In genomic region chr9:85695606-85696005, GRCm38 (mm10) we compare ENCODE assay signal across 23 mouse cellular contexts. TPM values are rescaled to one million over a fixed set of nuclear protein-coding genes. Genes with fewer than 3 reads are reported as not detected.
A peak's percentile ranks its signal among the peaks of the same experiment; 100 is the strongest.
DNase-seq lines count a peak whose midpoint lies in the region; ATAC-seq lines count a peak whose summit lies in the region.
"Had no signal": no experiment of that assay in that cellular context is flagged by ENCODE, and none has a peak within 500 bp of the region (broad histone marks: within the 10 kb centered on the region; RNA-seq: fewer than 3 reads in every experiment).

No protein-coding gene starts in this region.

- WGBS in heart, embryonic 10.5 days, result 94% methylated on average over 3 of the region's 3 CpGs

- H3K36me3 ChIP-seq in heart, embryonic 10.5 days, result peaks cover 32% of the 10 kb centered on the region

- no peaks in the 10 kb centered on the region for H3K4me1 ChIP-seq in heart, embryonic 10.5 days

- ATAC-seq in frontal cortex, adult (ENCODE audit: low TSS enrichment), result peak; percentile 91
- ATAC-seq: activated CD4-positive, CD25-positive, alpha-beta regulatory T cell, adult 4 months; CD4-positive, CD25-positive, alpha-beta regulatory T cell, adult 4 months; Patski had no signal

- H3K4me3 ChIP-seq in heart, embryonic 10.5 days, result no peak overlapping the region

- H3K27ac ChIP-seq in heart, embryonic 10.5 days, result no peak overlapping the region

- DNase-seq in frontal cortex, postnatal 25 days (ENCODE audit: low spot score in 2 of 2), result no peak
- peak; percentile 70 for DNase-seq in heart, adult 11 months
- no peak for DNase-seq in heart, embryonic 10.5 days (ENCODE audit: low spot score)
- DNase-seq in right cerebral cortex, adult 18-20 months, result peak; percentile 26
- DNase-seq in right cerebral cortex, adult 2 months (ENCODE audit: low spot score in 2 of 2), result no peak
- DNase-seq in brain, adult 2 months (ENCODE audit: low read depth, low spot score), result peak; percentile 32
- DNase-seq in left cerebral cortex, adult 8-10 months (ENCODE audit: low spot score in 2 of 2), result no peak
- DNase-seq: adrenal gland, adult 2 months; adrenal gland, adult 8-10 months; adrenal gland, postnatal 10 days; adrenal gland, postnatal 14 days; adrenal gland, postnatal 25 days; adrenal gland, postnatal 36 days; B cell, adult 2 months; cerebellum, adult 11 months; cerebellum, adult 11-12 months; cerebellum, adult 18-20 months had no signal

- H3K9me3 ChIP-seq in heart, embryonic 10.5 days, result no peaks in the 10 kb centered on the region
- H3K9me3 ChIP-seq: G1E had no signal

- H3K27me3 ChIP-seq in heart, embryonic 10.5 days (ENCODE audit: insufficient read depth, poor library complexity, severe bottlenecking), result no peaks in the 10 kb centered on the region
- H3K27me3 ChIP-seq: CH12.LX, Patski had no signal

RNA-seq across cellular contexts. Expression of gene Ibtk, which starts 53.5 kb away (rescaled TPM):
- polyA plus RNA-seq in heart, embryonic 10.5 days (2016; fragmentation: Nextera tagmentation; extraction: Ambion mirVana), result 27.5 and 30.7 TPM in 2 replicates
- 10 to 100 TPM; 22.1 to 27.3 (median 25.9) TPM for total RNA-seq in left cerebral cortex, adult 8-10 months (2022)

Comparison
In these comparisons a context has a peak if more than half of its experiments do, and no peak if none do; other contexts are left out.
1. DNase-seq: peak in heart, adult 11 months (single experiment), right cerebral cortex, adult 18-20 months (single experiment) and brain, adult 2 months (single experiment); none in frontal cortex, postnatal 25 days (0 of 2), heart, embryonic 10.5 days (single experiment), right cerebral cortex, adult 2 months (0 of 2) and left cerebral cortex, adult 8-10 months (0 of 2).